Mouse (Mus musculus) testis, adult 2 months (tissue): ENCODE data around the gene Gpr174.

ENCODE experiments used
- CTCF ChIP-seq: fragments of 200-500 bp; IDR thresholded peaks from 2 replicates; pipeline ENCODE4 v1.5.1; 2012; ENCODE audit warnings: low read depth, mild to moderate bottlenecking, inconsistent platforms, low read length, moderate library complexity; ENCODE audit not compliant: control insufficient read depth, insufficient read depth, insufficient replicate concordance
- POLR2A ChIP-seq: fragments of 200-500 bp; IDR thresholded peaks from 2 replicates; pipeline ENCODE4 v1.6.1; 2012; ENCODE audit warnings: low read depth, mild to moderate bottlenecking, inconsistent platforms, low read length, moderate library complexity; ENCODE audit not compliant: control insufficient read depth

GRCm38 (mm10) chrX:107224846-107225245 is 30.8 kb upstream of the Gpr174 start:
- no peak for TF ChIP-seq CTCF
- TF ChIP-seq POLR2A = no peak
